Mouse (Mus musculus) erythroblast, embryonic 14.5 days (primary cell): ENCODE measurements around the gene Rbks. TPM values are rescaled to one million over a fixed set of nuclear protein-coding genes. Genes with fewer than 3 reads are reported as not detected.
"Not testable (repeated sequence)": the region's sequence is repeated elsewhere in the genome, so short reads cannot be mapped to it uniquely, and the experiment has no call there.

ENCODE experiments used
- H3K27me3 ChIP-seq: 2 replicates; pipeline ENCODE4 v1.6.1; 2012; ENCODE audit warnings: inconsistent platforms; ENCODE audit not compliant: control insufficient read depth
- H3K36me3 ChIP-seq: 2 replicates; pipeline ENCODE4 v1.6.1; 2012; ENCODE audit warnings: mild to moderate bottlenecking, inconsistent platforms; ENCODE audit not compliant: control insufficient read depth
- H3K4me1 ChIP-seq: 2 replicates; pipeline ENCODE4 v1.6.1; 2012; ENCODE audit warnings: inconsistent platforms; ENCODE audit not compliant: control insufficient read depth
- H3K4me3 ChIP-seq: replicated peaks from 2 replicates; pipeline ENCODE3; 2012; ENCODE audit warnings: moderate library complexity, mild to moderate bottlenecking, inconsistent platforms
- H3K9me3 ChIP-seq: 2 replicates; pipeline ENCODE4 v1.6.1; 2012; ENCODE audit warnings: low read length, inconsistent platforms, mixed read lengths; ENCODE audit not compliant: control insufficient read depth
- GATA1 ChIP-seq: IDR thresholded peaks from 2 replicates; pipeline ENCODE4 v1.6.1; 2012; ENCODE audit warnings: low read length, inconsistent platforms, mixed read lengths
- TAL1 ChIP-seq: IDR thresholded peaks from 3 replicates; pipeline ENCODE4 v1.6.1; 2012; ENCODE audit warnings: low read length, inconsistent platforms, mixed read lengths
- polyA plus RNA-seq: library from polyadenylated mRNA; stranded (reverse); fragments of >175 nt; gene quantifications from 2 replicates; pipeline ENCODE4 v1.2.3, GENCODE M21; 2012

Rbks gene
- polyA plus RNA-seq, 1 experiment: 2.2 TPM

- no peak overlapping the region for H3K4me3 ChIP-seq
- peaks cover 15% of the 10 kb centered on the region for H3K4me1 ChIP-seq
- H3K27me3 ChIP-seq: no peaks in the 10 kb centered on the region
- TF ChIP-seq GATA1: no peak
- no peak for TF ChIP-seq TAL1
- H3K9me3 ChIP-seq: no peaks in the 10 kb centered on the region
- H3K36me3 ChIP-seq: no peaks in the 10 kb centered on the region
Observed at GRCm38 (mm10) chr5:31598579-31598978, 98.8 kb downstream of the Rbks start.

GRCm38 (mm10) chr5:31598121-31598520, 99.3 kb downstream of the Rbks start:
- H3K4me1 ChIP-seq: peaks cover 15% of the 10 kb centered on the region
- no peaks in the 10 kb centered on the region for H3K36me3 ChIP-seq
- TF ChIP-seq GATA1 (no peak), TAL1 (no peak)
- H3K27me3 ChIP-seq: no peaks in the 10 kb centered on the region
- H3K4me3 ChIP-seq: no peak overlapping the region
- no peaks in the 10 kb centered on the region for H3K9me3 ChIP-seq

GRCm38 (mm10) chr5:31597430-31597944, 99.9 kb downstream of the Rbks start:
- Histone ChIP-seq H3K27me3 (no peaks in the 10 kb centered on the region), H3K4me1 (peaks cover 12% of the 10 kb centered on the region), H3K9me3 (no peaks in the 10 kb centered on the region), H3K4me3 (no peak overlapping the region), H3K36me3 (no peaks in the 10 kb centered on the region)
- TF ChIP-seq GATA1 (no peak), TAL1 (no peak)

GRCm38 (mm10) chr5:31596481-31597429, 100.7 kb downstream of the Rbks start, which contains the start of gene Mrpl33:
Gene Mrpl33, plus strand, starts transcription at chr5:31596935.
- Histone ChIP-seq H3K4me3 (peak within 1 kb of the TSS; percentile 45), H3K9me3 (no peaks in the 10 kb centered on the region), H3K36me3 (no peaks in the 10 kb centered on the region), H3K4me1 (peaks cover 9% of the 10 kb centered on the region), H3K27me3 (no peaks in the 10 kb centered on the region)
- TF ChIP-seq GATA1 (no peak), TAL1 (no peak)

GRCm38 (mm10) chr5:31595868-31596267, 101.6 kb downstream of the Rbks start:
- no peaks in the 10 kb centered on the region for H3K9me3 ChIP-seq
- TF ChIP-seq GATA1 (no peak), TAL1 (no peak)
- no peaks in the 10 kb centered on the region for H3K27me3 ChIP-seq
- peaks cover 9% of the 10 kb centered on the region for H3K4me1 ChIP-seq
- no peaks in the 10 kb centered on the region for H3K36me3 ChIP-seq
- no peak overlapping the region for H3K4me3 ChIP-seq

- Histone ChIP-seq H3K27me3 (no peaks in the 10 kb centered on the region), H3K4me1 (no peaks in the 10 kb centered on the region), H3K9me3 (peaks cover 5% of the 10 kb centered on the region), H3K4me3 (no peak overlapping the region), H3K36me3 (no peaks in the 10 kb centered on the region)
- TF ChIP-seq GATA1 (no peak), TAL1 (no peak)
Observed at GRCm38 (mm10) chr5:31591122-31591521, 106.3 kb downstream of the Rbks start.

- H3K36me3 ChIP-seq: no peaks in the 10 kb centered on the region
- TF ChIP-seq GATA1 (no peak), TAL1 (no peak)
- peaks cover 5% of the 10 kb centered on the region for H3K9me3 ChIP-seq
- H3K4me1 ChIP-seq: no peaks in the 10 kb centered on the region
- no peaks in the 10 kb centered on the region for H3K27me3 ChIP-seq
- no peak overlapping the region for H3K4me3 ChIP-seq
Observed at GRCm38 (mm10) chr5:31589711-31590319, 107.6 kb downstream of the Rbks start.

- H3K4me3 ChIP-seq, H3K27me3 ChIP-seq, H3K36me3 ChIP-seq, H3K4me1 ChIP-seq, H3K9me3 ChIP-seq: not testable (repeated sequence)
Observed at GRCm38 (mm10) chr5:31588672-31589071, 108.8 kb downstream of the Rbks start.

- H3K4me3 ChIP-seq: no peak overlapping the region
- H3K27me3 ChIP-seq: no peaks in the 10 kb centered on the region
- H3K9me3 ChIP-seq: peaks cover 5% of the 10 kb centered on the region
- TF ChIP-seq TAL1: no peak
- TF ChIP-seq GATA1: no peak
- H3K4me1 ChIP-seq: no peaks in the 10 kb centered on the region
- no peaks in the 10 kb centered on the region for H3K36me3 ChIP-seq
Observed at GRCm38 (mm10) chr5:31588016-31588415, 109.4 kb downstream of the Rbks start.
